Mouse (Mus musculus): Measurements from ENCODE around the gene Wdr70. TPM values are rescaled to one million over a fixed set of nuclear protein-coding genes. Genes with fewer than 3 reads are reported as not detected.

Wdr70 gene
- polyA plus RNA-seq, 1 experiment from 2014 or later = 69.6 TPM

- Histone ChIP-seq H3K9ac (ENCODE audit: low read length) (no peak overlapping the region), H3K9me3 (ENCODE audit: control insufficient read depth, low read length) (no peaks in the 10 kb centered on the region), H3K27ac (ENCODE audit: low read depth, low read length) (no peak overlapping the region), H3K4me3 (ENCODE audit: low read depth, low read length) (no peak overlapping the region), H3K27me3 (ENCODE audit: control insufficient read depth, insufficient read depth, low read length) (no peaks in the 10 kb centered on the region), H3K4me2 (ENCODE audit: low read depth, low read length, severe bottlenecking) (no peak overlapping the region), H3K36me3 (ENCODE audit: control insufficient read depth, insufficient read depth, low read length) (peaks cover 2% of the 10 kb centered on the region; the same call in 1 of the 2 replicates), H3K4me1 (replicated peaks; ENCODE audit: control insufficient read depth, insufficient read depth, low read length) (no peaks in the 10 kb centered on the region)
- 98% methylated on average over 1 of the region's 1 CpGs for WGBS
- DNase-seq (ENCODE audit: low spot score) (no peak), ATAC-seq (replicated peaks; ENCODE audit: low FRiP score) (no peak)
Measured at GRCm38 (mm10) chr15:7978640-7979039, 120.4 kb downstream of the Wdr70 start.

GRCm38 (mm10) chr15:7976775-7977174, 122.2 kb downstream of the Wdr70 start:
- no peaks in the 10 kb centered on the region for H3K27me3 ChIP-seq (ENCODE audit: control insufficient read depth, insufficient read depth, low read length)
- H3K4me1 ChIP-seq (replicated peaks; ENCODE audit: control insufficient read depth, insufficient read depth, low read length) = no peaks in the 10 kb centered on the region
- H3K27ac ChIP-seq (ENCODE audit: low read depth, low read length) = no peak overlapping the region
- H3K4me2 ChIP-seq (ENCODE audit: low read depth, low read length, severe bottlenecking) = no peak overlapping the region
- WGBS = 61% methylated on average over 9 of the region's 9 CpGs
- H3K4me3 ChIP-seq (ENCODE audit: low read depth, low read length) = no peak overlapping the region
- no peak overlapping the region for H3K9ac ChIP-seq (ENCODE audit: low read length)
- no peak for ATAC-seq (replicated peaks; ENCODE audit: low FRiP score)
- H3K36me3 ChIP-seq (ENCODE audit: control insufficient read depth, insufficient read depth, low read length) = peaks cover 2% of the 10 kb centered on the region; the same call in 1 of the 2 replicates
- H3K9me3 ChIP-seq (ENCODE audit: control insufficient read depth, low read length) = no peaks in the 10 kb centered on the region
- DNase-seq (ENCODE audit: low spot score) = no peak

- DNase-seq (ENCODE audit: low spot score) = no peak
- no peak overlapping the region for H3K27ac ChIP-seq (ENCODE audit: low read depth, low read length)
- ATAC-seq (replicated peaks; ENCODE audit: low FRiP score) = no peak
- H3K4me2 ChIP-seq (ENCODE audit: low read depth, low read length, severe bottlenecking) = no peak overlapping the region
- H3K27me3 ChIP-seq (ENCODE audit: control insufficient read depth, insufficient read depth, low read length) = no peaks in the 10 kb centered on the region
- H3K9ac ChIP-seq (ENCODE audit: low read length) = no peak overlapping the region
- 86% methylated on average over 8 of the region's 8 CpGs for whole genome bisulfite sequencing
- no peak overlapping the region for H3K4me3 ChIP-seq (ENCODE audit: low read depth, low read length)
- no peaks in the 10 kb centered on the region for H3K4me1 ChIP-seq (replicated peaks; ENCODE audit: control insufficient read depth, insufficient read depth, low read length)
- H3K36me3 ChIP-seq (ENCODE audit: control insufficient read depth, insufficient read depth, low read length) = peaks cover 2% of the 10 kb centered on the region; the same call in 1 of the 2 replicates
- no peaks in the 10 kb centered on the region for H3K9me3 ChIP-seq (ENCODE audit: control insufficient read depth, low read length)
Measured at GRCm38 (mm10) chr15:7974368-7974767, 124.6 kb downstream of the Wdr70 start.

GRCm38 (mm10) chr15:7972528-7972927, 126.5 kb downstream of the Wdr70 start:
- Histone ChIP-seq H3K4me1 (replicated peaks; ENCODE audit: control insufficient read depth, insufficient read depth, low read length) (no peaks in the 10 kb centered on the region), H3K27me3 (ENCODE audit: control insufficient read depth, insufficient read depth, low read length) (no peaks in the 10 kb centered on the region), H3K9ac (ENCODE audit: low read length) (no peak overlapping the region), H3K27ac (ENCODE audit: low read depth, low read length) (no peak overlapping the region), H3K4me3 (ENCODE audit: low read depth, low read length) (no peak overlapping the region), H3K9me3 (ENCODE audit: control insufficient read depth, low read length) (no peaks in the 10 kb centered on the region), H3K36me3 (ENCODE audit: control insufficient read depth, insufficient read depth, low read length) (peaks cover 2% of the 10 kb centered on the region; the same call in 1 of the 2 replicates), H3K4me2 (ENCODE audit: low read depth, low read length, severe bottlenecking) (no peak overlapping the region)
- WGBS = 94% methylated on average over 5 of the region's 5 CpGs
- DNase-seq (ENCODE audit: low spot score) (no peak), ATAC-seq (replicated peaks; ENCODE audit: low FRiP score) (no peak)

GRCm38 (mm10) chr15:7962786-7963185, 136.2 kb downstream of the Wdr70 start:
- H3K9ac ChIP-seq (ENCODE audit: low read length) = no peak overlapping the region
- ATAC-seq (replicated peaks; ENCODE audit: low FRiP score) (no peak), DNase-seq (ENCODE audit: low spot score) (no peak)
- H3K4me2 ChIP-seq (ENCODE audit: low read depth, low read length, severe bottlenecking) = no peak overlapping the region
- no peaks in the 10 kb centered on the region for H3K27me3 ChIP-seq (ENCODE audit: control insufficient read depth, insufficient read depth, low read length)
- no peak overlapping the region for H3K4me3 ChIP-seq (ENCODE audit: low read depth, low read length)
- H3K36me3 ChIP-seq (ENCODE audit: control insufficient read depth, insufficient read depth, low read length) = no peaks in the 10 kb centered on the region
- no peak overlapping the region for H3K27ac ChIP-seq (ENCODE audit: low read depth, low read length)
- 89% methylated on average over 6 of the region's 6 CpGs for WGBS
- no peaks in the 10 kb centered on the region for H3K9me3 ChIP-seq (ENCODE audit: control insufficient read depth, low read length)
- no peaks in the 10 kb centered on the region for H3K4me1 ChIP-seq (replicated peaks; ENCODE audit: control insufficient read depth, insufficient read depth, low read length)

- Histone ChIP-seq H3K4me2 (ENCODE audit: low read depth, low read length, severe bottlenecking) (no peak overlapping the region), H3K36me3 (ENCODE audit: control insufficient read depth, insufficient read depth, low read length) (no peaks in the 10 kb centered on the region), H3K27ac (ENCODE audit: low read depth, low read length) (no peak overlapping the region), H3K9me3 (ENCODE audit: control insufficient read depth, low read length) (no peaks in the 10 kb centered on the region), H3K4me3 (ENCODE audit: low read depth, low read length) (no peak overlapping the region), H3K9ac (ENCODE audit: low read length) (no peak overlapping the region), H3K4me1 (replicated peaks; ENCODE audit: control insufficient read depth, insufficient read depth, low read length) (no peaks in the 10 kb centered on the region), H3K27me3 (ENCODE audit: control insufficient read depth, insufficient read depth, low read length) (no peaks in the 10 kb centered on the region)
- no peak for DNase-seq (ENCODE audit: low spot score)
- ATAC-seq (replicated peaks; ENCODE audit: low FRiP score) = no peak
- 25% methylated on average over 2 of the region's 2 CpGs for WGBS
Measured at GRCm38 (mm10) chr15:7961489-7961888, 137.5 kb downstream of the Wdr70 start.

GRCm38 (mm10) chr15:7956899-7957298, 142.1 kb downstream of the Wdr70 start:
- 84% methylated on average over 1 of the region's 1 CpGs for WGBS
- H3K36me3 ChIP-seq (ENCODE audit: control insufficient read depth, insufficient read depth, low read length) = no peaks in the 10 kb centered on the region
- no peak overlapping the region for H3K9ac ChIP-seq (ENCODE audit: low read length)
- no peaks in the 10 kb centered on the region for H3K9me3 ChIP-seq (ENCODE audit: control insufficient read depth, low read length)
- H3K4me3 ChIP-seq (ENCODE audit: low read depth, low read length) = no peak overlapping the region
- H3K4me1 ChIP-seq (replicated peaks; ENCODE audit: control insufficient read depth, insufficient read depth, low read length) = no peaks in the 10 kb centered on the region
- no peak overlapping the region for H3K4me2 ChIP-seq (ENCODE audit: low read depth, low read length, severe bottlenecking)
- no peaks in the 10 kb centered on the region for H3K27me3 ChIP-seq (ENCODE audit: control insufficient read depth, insufficient read depth, low read length)
- H3K27ac ChIP-seq (ENCODE audit: low read depth, low read length) = no peak overlapping the region
- DNase-seq (ENCODE audit: low spot score) = no peak
- ATAC-seq (replicated peaks; ENCODE audit: low FRiP score) = no peak

- Histone ChIP-seq H3K4me3 (ENCODE audit: low read depth, low read length) (no peak overlapping the region), H3K27me3 (ENCODE audit: control insufficient read depth, insufficient read depth, low read length) (no peaks in the 10 kb centered on the region), H3K4me1 (replicated peaks; ENCODE audit: control insufficient read depth, insufficient read depth, low read length) (no peaks in the 10 kb centered on the region), H3K9ac (ENCODE audit: low read length) (no peak overlapping the region), H3K27ac (ENCODE audit: low read depth, low read length) (no peak overlapping the region), H3K4me2 (ENCODE audit: low read depth, low read length, severe bottlenecking) (no peak overlapping the region), H3K36me3 (ENCODE audit: control insufficient read depth, insufficient read depth, low read length) (no peaks in the 10 kb centered on the region), H3K9me3 (ENCODE audit: control insufficient read depth, low read length) (no peaks in the 10 kb centered on the region)
- ATAC-seq (replicated peaks; ENCODE audit: low FRiP score) = no peak
- no peak for DNase-seq (ENCODE audit: low spot score)
- 98% methylated on average over 7 of the region's 7 CpGs for WGBS
Measured at GRCm38 (mm10) chr15:7950561-7950960, 148.4 kb downstream of the Wdr70 start.

GRCm38 (mm10) chr15:7941690-7942089, 157.3 kb downstream of the Wdr70 start:
- ATAC-seq (replicated peaks; ENCODE audit: low FRiP score) (no peak), DNase-seq (ENCODE audit: low spot score) (no peak)
- Histone ChIP-seq H3K4me3 (ENCODE audit: low read depth, low read length) (no peak overlapping the region), H3K9ac (ENCODE audit: low read length) (no peak overlapping the region), H3K4me1 (replicated peaks; ENCODE audit: control insufficient read depth, insufficient read depth, low read length) (no peaks in the 10 kb centered on the region), H3K27me3 (ENCODE audit: control insufficient read depth, insufficient read depth, low read length) (no peaks in the 10 kb centered on the region), H3K9me3 (ENCODE audit: control insufficient read depth, low read length) (no peaks in the 10 kb centered on the region), H3K27ac (ENCODE audit: low read depth, low read length) (no peak overlapping the region), H3K4me2 (ENCODE audit: low read depth, low read length, severe bottlenecking) (no peak overlapping the region), H3K36me3 (ENCODE audit: control insufficient read depth, insufficient read depth, low read length) (no peaks in the 10 kb centered on the region)
- WGBS = 66% methylated on average over 3 of the region's 3 CpGs

Data from forebrain, embryonic 11.5 days (tissue).